Mouse (Mus musculus) heart, adult 18-20 months (tissue): ENCODE results near the gene Gpr37l1. TPM values are rescaled to one million over a fixed set of nuclear protein-coding genes. Genes with fewer than 3 reads are reported as not detected.

Experiments used
- DNase-seq, 2 experiments: peaks; one replicate each; pipeline ENCODE4 v3.0.0; 2021 to 2022; ENCODE audit warnings: mixed read lengths in 1 of 2
- total RNA-seq, 2 experiments: library from RNA; stranded (reverse); gene quantifications; 2 replicates each; pipeline ENCODE4 v1.2.3; 2021

The Gpr37l1 gene
- total RNA-seq, 2 experiments from 2014 or later: 0.33 to 0.60 TPM

DNA sequence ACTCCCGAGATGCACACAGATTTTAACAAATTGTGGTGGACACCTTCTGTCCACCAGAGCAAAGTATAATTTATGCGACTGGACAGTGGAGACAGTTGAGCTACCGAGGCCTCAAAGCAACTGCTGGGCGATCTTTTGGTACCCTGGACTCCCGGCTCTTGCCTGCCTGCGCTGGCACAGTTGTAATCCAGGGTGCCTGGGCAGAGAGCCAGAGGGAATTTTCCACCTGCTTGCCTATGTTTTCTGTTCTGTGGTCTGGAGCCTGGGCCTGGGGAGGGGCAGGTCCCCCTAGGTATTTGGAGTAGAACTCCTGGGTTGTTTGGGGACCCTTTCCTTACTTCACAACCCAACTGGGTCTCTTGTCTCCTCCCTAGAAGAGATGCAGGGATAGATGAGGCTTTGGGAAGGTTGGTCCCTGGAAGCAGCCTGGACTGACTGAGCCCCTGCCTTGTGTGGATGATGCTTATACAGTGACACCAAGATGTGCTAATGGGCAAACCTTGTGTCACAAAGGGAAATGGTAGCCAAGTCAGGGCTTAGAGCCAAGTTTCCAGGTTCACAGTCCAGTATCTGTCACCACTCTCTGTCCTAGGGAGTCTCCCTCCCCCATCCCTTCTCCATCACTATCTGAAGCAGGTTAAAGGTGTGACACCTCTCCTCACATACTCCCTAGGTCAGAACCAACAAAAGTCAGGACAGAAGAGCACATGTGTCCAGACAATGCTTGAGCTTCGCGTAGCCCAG, 14.6 kb upstream of the Gpr37l1 start:
- DNase-seq: no peak

DNA sequence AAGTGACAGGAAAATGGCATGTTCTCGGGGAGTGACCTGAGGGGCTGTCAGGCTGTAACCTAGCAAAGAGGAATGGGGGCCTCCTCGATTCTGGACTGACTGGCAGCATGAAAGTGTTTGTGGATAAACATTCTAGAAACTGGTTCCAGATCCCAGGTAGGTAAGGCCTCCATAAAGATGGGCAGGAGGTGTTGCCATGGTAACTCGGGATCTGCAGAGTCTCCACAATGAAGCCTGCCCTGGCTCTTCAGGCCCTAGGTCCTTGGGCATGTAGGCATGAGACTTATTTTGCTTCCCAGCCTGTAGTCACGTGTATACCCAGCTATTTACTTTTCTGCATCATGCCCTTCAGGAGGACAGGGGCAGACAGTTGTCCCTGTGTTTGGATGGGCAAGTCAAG, 13.8 kb upstream of the Gpr37l1 start:
- no peak for DNase-seq

DNA sequence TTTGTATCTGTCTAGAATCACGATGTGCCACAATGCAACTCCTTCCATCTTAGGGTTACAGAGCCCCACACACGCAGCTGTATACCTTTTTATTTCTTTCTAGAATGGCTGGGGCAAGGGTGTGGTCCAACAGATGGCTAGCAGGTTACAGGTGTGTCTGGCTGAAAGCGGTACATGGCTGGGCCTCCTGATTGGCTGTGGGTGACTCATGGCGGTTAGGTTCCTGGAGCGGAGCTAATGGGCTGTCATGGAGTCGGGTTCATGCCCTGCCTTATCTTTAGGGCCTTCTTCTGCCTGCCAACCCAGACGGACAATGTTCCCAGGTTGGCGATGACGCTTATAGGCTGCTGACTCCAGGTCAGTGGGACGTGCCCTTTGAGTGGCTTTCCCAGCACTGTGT, 13.3 kb upstream of the Gpr37l1 start:
- DNase-seq: no peak

DNA sequence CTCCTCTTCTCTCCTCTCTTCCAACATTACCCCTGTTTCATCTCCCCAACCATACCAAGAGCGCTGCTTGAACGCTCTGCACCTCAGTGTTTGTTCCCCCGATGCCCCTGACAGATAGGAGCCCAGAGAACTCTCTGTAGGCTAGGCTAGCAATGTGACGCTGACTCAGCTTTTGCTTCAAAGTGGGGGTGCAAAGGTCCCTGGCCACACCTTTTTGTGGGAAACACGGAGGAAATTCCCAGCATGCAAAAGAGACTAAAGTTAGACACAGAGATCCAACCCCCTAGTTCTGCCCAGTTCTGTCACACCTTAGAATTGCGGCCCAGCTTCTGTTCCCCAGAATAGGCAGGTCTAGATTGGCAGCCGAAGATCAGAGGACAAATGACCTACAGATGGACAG, 11.4 kb upstream of the Gpr37l1 start:
- no peak for DNase-seq

DNA sequence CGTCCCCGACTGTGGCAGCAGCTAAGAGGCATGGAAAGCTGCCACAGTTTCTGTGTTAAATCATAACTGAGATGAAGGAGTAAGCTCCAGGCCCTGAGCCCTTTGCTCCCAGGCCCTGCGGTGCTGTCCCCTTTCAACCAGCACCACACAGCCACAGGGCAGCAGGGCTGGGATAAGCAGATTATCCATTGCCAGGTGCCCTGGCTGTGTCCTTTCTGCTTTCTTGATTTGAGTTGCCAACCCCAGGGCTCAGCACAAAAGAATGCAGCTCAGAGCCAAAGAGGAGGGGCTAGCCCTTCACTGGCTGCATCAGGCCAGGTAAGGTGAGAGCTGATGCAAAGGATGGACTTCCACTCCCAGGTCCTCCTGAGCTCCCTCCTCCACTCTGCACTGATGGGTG, 10.2 kb upstream of the Gpr37l1 start:
- DNase-seq: no peak

DNA sequence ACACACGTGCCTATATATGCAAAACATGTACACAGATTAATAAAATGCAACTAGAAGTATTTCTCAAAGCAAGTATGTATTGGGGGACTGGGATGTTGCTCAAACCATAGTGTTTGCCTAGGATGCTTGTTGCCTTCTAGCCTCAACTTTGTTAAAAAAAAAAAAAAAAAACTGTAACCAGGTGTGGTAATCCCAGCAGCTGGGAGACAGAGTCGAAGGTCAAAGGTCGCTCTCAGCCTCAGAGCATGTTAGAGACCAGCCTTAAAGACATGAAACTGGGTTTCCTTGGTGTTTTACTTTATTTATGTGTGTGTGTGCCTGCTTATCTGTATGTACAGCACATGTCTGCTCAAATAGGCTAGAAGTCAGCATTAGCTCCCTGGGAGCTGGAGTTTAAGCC, 7.7 kb upstream of the Gpr37l1 start:
- DNase-seq: no peak

DNA sequence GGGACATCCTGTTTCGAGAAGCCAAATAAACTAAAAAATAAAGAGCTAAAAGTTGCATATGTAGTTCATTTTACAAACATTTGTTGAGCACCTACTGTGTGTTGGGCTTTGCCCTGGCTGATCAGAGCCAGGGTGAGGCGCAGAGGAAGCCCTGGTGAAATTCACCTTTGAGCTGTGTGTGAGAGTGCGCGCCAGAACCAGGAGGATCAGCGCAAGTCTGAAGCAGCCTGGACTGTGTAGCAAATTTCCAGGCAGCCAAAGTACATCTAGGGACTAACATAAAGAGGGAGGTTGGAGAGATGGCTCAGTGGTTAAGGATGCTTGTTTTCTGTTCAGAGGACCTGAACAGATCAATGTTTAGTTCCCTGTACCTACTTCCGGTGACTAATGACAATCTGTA, 5.8 kb upstream of the Gpr37l1 start:
- DNase-seq: no peak

DNA sequence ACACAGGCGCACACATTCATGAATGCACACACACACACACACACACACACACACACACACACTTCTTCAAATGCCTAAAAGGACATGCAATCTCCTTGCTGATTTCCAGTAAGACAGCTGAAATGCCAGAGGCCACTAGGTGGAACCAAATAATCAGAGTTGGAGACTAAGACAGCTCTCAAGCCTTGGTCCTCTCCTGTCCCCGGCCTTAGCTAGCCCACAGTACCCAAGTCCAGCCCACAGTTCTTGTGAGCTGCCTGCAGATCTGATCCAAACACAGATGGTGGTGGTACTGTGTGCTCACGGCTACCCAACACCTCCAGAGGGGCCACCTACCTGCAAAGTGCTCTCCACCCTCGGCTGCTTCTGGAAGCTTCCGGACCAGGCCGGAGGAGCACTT, 4.5 kb upstream of the Gpr37l1 start:
- DNase-seq: peak; percentile 66 to 77

DNA sequence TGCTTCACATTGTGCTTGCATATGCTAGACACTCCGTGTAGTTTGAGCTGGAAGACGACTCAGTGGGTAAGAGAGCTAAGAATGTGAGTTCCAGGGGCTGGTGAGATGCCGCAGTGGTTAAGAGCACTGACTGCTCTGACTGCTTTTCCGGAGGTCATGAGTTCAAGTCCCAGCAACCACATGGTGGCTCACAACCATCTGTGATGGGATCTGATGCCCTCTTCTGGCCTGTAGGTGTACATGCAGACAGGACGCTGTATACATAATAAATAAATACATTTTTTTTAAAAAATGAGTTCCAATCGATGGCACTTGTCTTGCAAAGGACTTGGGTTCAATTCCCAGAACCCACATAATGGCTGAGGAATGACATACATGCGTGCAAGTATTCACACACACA, 3.7 kb upstream of the Gpr37l1 start:
- no peak for DNase-seq

DNA sequence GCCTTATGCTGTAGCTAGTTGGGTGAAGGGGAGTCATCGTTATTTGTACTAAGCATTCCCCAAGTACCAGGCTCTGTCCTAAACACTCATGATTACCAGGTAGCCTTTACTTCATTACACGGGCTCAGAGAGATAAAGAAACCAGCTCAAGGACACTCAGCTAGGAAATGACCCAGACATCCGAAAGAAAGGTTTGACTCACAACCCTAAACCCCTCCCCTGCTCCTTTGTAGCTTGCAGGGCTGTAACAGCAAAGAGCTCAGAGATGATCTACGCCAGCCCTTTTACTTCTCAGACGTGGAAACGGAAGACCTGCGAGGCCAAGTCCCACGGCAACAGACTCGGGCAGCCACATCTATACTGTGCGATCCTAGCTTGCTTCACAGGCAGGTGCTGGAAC, 2.8 kb upstream of the Gpr37l1 start:
- DNase-seq: no peak

DNA sequence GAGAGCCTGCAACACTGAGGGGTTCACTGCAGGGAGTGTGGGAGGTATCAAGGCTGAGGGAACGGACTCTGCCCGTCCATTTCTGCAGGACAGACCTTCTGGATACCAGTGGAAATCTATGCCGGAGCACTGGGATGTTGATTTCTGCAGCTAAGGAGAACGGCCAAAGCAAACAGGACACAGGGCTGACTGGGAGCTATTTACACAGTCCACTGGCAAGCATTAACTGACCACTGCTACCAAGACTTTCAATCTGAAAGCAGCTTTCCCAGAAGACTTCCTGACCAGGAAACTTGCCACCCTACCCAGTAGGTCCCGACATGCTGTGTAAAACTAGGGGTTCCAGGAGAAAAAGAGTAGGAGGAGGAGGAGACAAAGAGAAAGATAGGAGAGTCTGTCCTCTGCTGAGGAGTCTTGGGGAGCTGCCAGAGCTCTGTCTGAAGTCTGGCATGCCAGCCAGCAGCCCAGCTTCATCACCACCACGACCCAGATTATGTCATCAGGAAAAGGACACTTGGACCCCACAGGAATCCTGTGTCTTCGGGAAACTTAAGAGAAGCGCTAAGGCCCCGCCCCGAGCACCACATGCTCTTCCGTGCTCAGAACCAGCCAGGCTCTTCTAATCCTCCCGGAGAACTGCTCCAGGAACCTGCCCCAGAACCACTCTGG, 2.2 kb upstream of the Gpr37l1 start:
- peak; percentile 45 to 47 for DNase-seq

DNA sequence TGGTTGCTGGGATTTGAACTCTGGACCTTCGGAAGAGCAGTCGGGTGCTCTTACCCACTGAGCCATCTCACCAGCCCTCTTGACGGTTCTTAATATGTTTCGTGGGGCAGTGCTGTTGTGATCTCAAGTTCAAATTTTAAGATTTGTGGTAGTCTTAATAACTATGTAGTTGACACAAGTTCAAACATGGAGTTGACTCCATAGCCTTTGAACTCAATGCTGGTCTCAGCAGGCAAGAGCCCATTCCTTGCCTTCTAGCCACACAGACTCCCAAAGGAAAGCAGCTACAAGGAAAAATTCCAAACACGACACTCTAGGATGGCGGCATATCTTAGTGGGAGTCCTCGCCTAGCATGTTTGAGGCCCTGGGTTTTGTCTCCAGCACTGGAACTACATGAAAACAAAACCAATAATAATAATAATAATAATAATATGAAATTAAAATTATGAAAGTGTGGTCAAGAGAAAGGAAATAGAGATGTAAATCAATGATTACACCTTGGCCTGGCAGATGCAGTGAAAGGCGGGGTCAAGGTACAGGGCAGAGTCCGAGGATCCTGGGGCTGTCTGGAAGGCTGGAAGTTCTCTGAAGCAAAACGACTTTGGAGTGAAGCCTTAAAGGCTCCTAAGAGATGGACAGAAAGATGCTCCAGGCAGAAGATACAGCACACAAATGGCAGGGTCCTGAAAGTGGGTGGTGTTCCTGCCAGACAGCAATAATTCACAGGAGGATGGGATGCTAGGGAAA, 1.1 kb upstream of the Gpr37l1 start:
- DNase-seq: no peak

DNA sequence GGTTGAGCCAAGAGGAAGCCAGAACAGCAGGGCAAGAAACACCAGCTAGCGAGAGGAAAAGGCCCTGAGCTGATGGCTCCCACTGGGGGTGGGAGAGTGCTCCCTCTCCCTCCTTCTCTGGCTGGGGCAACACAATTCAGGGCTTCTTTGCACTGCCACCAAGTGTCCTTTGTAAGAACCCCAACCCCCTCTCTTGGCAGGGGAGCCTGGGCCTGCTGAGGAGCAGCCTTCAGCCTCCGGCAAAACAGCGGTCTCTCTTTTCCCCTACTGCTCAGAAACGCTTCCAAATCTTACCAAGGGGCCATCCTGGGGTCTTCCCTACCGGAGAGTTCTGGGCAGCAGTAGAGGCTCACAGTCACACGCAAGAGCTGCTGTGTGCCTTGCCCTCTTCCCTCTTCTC, 4.8 kb downstream of the Gpr37l1 start:
- no peak for DNase-seq

DNA sequence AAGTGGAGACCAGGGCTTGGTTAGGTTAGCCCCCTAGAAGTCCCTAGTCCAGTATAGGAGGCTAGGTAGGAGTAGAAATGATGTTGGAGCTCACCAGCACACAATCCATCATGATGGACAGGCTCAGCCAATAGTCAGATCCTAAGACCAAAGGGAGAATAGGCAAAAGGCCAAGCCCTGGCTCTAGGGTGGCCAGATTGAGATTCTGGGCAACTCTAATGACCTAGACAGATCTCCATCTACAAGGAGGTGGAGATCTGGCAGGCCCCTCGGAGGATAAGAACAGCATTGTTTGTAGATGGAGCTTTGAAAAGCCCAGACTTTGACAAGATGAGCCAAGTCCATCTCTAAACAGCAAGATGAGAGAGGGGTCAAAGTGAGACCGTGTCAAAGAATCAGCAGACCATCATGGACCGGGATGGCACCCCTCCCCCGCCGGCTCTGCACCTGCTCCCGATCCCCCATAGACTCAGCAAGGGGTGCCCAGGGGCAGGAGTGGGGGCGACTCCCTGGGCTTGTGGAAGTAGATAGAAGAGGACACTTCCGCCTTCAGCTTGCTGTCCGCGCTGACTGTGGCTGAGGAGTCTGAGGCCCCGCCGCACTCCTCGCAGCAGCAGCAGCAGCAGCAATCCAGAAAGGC, 7.0 kb downstream of the Gpr37l1 start:
- no peak for DNase-seq

DNA sequence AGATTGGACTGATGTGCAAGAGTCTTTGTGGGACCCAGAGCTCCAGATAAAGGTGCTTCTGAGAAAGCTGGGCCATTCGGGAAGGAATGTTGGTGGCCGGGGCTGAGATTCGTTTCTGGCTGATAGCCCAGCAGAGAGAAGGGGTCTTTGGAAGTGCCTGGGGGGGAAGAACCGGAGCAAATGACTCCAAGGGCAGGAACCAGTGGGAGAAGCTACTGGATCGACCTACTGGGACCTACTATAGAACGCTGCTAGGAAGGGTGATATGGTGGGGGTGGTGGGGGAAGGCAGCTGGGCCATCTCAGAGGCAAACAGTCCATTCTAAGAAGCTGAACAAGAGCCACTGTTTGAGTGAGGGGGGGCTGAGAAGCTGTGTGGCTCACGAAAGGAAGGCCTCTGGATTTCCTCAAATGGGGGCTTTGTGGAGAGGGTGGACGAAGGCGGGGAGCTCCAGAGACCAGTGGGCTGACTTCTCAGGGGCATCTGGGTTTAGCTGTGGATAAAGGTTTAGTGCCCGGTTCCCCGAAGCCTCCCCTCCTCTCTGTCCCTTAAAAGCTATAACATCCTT, 7.8 kb downstream of the Gpr37l1 start:
- DNase-seq: no peak

DNA sequence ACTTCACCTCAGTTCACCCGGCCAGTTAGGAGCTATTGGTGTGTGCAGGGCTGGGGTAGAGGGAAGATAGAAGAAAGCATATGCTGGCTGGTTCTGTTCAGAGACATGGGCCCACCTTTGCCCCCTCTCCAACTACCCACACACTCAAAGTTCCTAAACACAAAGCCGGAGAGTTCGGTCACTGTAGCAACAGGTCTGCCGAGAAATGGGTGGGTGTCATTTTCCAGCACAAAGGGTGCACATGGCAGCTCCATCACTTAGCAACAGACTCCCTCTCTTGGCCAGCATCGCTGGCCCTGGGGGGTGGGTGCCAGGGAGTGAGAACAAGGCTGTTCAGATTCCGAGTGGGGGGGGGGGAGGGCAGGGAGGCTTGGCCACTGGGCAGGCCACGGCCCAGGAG, 8.4 kb downstream of the Gpr37l1 start:
- no peak for DNase-seq

DNA sequence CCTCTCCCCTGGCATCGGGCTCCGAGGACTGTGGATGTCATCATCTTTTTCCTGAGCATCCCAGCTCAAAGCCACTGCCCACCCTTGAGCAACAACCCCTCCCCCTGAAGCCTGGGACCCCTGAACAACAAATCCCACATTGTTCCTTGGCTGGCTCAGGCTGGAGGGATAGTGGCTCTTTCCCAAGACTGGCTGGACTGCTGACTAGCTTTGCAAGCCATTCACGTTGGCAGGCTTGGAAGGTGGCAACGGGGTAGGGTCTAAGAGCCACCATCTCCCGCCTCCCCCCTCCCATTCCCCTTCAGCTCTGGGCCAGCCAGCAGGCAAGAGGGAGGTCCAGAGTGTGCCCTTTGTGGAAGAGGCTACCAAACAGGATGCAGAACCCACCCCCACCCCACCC, 8.8 kb downstream of the Gpr37l1 start:
- no peak for DNase-seq

DNA sequence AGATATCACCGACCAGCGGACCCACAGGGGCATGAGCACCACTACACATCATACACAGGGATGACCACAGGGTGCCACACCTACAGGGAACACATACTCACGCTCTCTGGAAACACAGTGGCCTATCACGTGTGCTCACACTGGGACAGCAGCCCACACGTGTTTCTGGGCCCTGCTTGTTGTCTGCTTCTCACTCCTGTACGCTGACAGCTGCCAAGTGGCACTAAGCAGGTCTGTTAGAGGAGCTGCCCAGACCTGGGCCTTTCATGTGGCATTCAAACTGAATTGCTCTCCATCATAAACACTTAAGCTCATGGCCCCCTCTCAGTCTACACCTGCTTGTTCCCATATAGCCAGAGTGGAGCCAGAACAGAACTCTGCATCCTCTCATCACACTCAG, 11.2 kb downstream of the Gpr37l1 start:
- DNase-seq: peak; percentile 76 to 81

DNA sequence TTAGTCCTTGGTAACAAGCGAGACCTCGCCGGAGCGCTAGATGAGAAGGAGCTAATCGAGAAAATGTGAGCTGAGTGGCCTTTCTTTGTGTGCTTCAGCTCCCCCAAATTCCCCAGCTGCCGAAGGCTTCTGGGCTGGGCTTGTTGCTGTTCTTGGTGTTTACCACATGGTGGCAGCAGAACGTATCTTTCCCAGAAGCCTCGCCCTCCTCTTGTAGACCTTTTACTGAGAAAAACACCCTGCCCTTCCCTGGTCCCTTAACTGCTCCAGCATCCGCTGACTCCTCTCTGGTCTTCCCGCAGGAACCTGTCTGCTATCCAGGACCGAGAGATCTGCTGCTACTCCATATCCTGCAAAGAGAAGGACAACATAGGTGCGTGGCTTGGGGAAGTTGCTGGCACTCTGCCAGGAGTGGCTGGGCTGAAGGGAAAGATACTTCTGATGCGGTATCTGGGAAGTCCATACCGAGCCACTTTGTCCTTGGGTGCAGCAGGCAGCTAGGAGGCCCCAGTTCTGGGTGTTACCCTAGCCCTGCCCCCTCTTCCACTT, 13.0 kb downstream of the Gpr37l1 start:
- DNase-seq: peak; percentile 85 to 89

DNA sequence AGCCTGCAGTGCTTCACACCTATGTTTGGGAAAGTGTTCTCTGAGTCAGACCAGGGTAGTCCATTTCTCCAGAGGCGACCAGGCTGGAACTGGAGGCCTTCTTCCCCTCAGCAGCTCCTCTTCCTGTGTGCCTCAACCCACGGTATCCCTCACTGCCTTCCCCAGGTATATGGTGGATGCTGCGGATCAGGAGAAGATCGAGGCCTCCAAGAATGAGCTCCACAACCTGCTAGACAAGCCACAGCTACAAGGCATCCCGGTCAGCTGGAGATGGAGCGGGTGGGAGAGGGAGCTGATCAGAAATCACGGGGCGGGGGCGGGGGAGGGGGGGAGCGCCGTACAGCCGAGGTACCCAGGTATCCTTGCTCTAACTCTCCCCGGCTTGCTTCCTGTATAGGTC, 13.5 kb downstream of the Gpr37l1 start:
- DNase-seq: no peak

DNA sequence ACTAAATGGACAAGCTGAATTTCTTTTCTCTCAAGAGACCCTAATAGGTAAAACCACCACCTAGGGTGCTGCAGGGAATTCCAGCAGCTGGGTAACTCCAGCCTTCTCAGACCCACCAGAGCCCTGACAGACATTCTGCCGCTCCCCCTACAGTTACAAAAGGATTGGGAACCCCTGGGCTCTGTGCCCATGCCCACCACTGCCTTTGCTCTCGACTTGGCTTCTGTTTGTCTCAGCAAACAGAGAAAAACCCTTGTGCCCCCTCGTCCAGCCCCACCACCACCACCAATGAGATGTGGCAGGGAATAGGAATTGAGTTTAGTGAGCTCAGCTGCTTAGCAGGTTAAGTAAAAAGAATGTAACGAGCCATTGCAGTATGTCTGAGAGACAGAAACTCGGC, 18.5 kb downstream of the Gpr37l1 start:
- DNase-seq: no peak

DNA sequence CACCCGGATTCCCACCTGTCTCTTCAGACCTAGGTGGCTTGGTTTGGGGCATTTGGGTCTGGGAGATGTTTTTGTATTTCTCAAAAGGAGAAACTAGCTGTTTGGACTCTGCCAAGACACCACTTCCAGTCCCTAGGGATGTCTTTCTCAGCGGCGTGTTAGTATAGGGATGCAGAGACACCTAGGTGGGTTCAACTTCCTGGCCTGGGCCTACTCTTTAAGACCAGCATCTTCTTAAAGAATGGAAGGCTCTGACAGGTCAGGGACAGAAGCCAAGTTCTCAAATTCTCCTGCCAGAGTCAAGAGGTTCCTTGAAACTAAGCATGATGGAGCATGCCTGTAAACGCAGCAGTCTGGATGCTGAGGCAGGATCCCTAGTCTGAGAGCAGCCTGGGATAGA, 19.0 kb downstream of the Gpr37l1 start:
- DNase-seq: no peak
